Mouse (Mus musculus) cerebellum, postnatal 4 days (tissue): ENCODE measurements around the gene 1600014C10Rik.
A peak's percentile ranks its signal among the peaks of the same experiment; 100 is the strongest.

Experiments used
- DNase-seq, 2 experiments: peaks; one replicate each; pipeline ENCODE4 v3.0.0; 2022; ENCODE audit warnings: low spot score in 2 of 2, mixed read lengths in 1 of 2

The 1600014C10Rik gene

GRCm38 (mm10) chr7:38182962-38183687 is at the start of gene 1600014C10Rik:
Gene 1600014C10Rik (plus strand): TSS chr7:38183217.
- no peak for DNase-seq

GRCm38 (mm10) chr7:38134471-38134870 is 48.5 kb upstream of the 1600014C10Rik start:
- no peak for DNase-seq

GRCm38 (mm10) chr7:38140324-38140723 is 42.7 kb upstream of the 1600014C10Rik start:
- no peak for DNase-seq

- peak; percentile 84 to 88 for DNase-seq
These were observed 41.1 kb upstream of the 1600014C10Rik start for GRCm38 (mm10) chr7:38141747-38142545.

GRCm38 (mm10) chr7:38147477-38147876 is 35.5 kb upstream of the 1600014C10Rik start:
- no peak for DNase-seq

- no peak for DNase-seq
These were observed 31.2 kb upstream of the 1600014C10Rik start for GRCm38 (mm10) chr7:38151706-38152312.

GRCm38 (mm10) chr7:38152571-38152970 is 30.4 kb upstream of the 1600014C10Rik start:
- DNase-seq = no peak

- DNase-seq = no peak
These were observed 27.2 kb upstream of the 1600014C10Rik start for GRCm38 (mm10) chr7:38155829-38156228.

- no peak for DNase-seq
These were observed 24.1 kb upstream of the 1600014C10Rik start for GRCm38 (mm10) chr7:38158764-38159458.

- no peak for DNase-seq
These were observed 21.6 kb upstream of the 1600014C10Rik start for GRCm38 (mm10) chr7:38161438-38161837.

GRCm38 (mm10) chr7:38163433-38164050 is 19.5 kb upstream of the 1600014C10Rik start:
- DNase-seq = no peak

GRCm38 (mm10) chr7:38166930-38167645 is 15.9 kb upstream of the 1600014C10Rik start:
- DNase-seq = no peak

GRCm38 (mm10) chr7:38167724-38168141 is 15.3 kb upstream of the 1600014C10Rik start:
- DNase-seq = peak in 1 of 2 experiments; percentile 45

- no peak for DNase-seq
These were observed 9.1 kb upstream of the 1600014C10Rik start for GRCm38 (mm10) chr7:38173871-38174270.

GRCm38 (mm10) chr7:38174321-38175148 is 8.5 kb upstream of the 1600014C10Rik start:
- DNase-seq = peak in 1 of 2 experiments; percentile 23

- DNase-seq = no peak
These were observed 7.0 kb upstream of the 1600014C10Rik start for GRCm38 (mm10) chr7:38176056-38176455.

- DNase-seq = no peak
These were observed 3.1 kb upstream of the 1600014C10Rik start for GRCm38 (mm10) chr7:38179896-38180295.

GRCm38 (mm10) chr7:38181366-38181765 is 1.7 kb upstream of the 1600014C10Rik start:
- no peak for DNase-seq

- DNase-seq = peak; percentile 66 to 79
These were observed 438 bp upstream of the 1600014C10Rik start for GRCm38 (mm10) chr7:38182596-38182961.
